Mouse (Mus musculus) stomach, postnatal 0 days (tissue): ENCODE measurements around the gene Fam219b.

Source experiments
- CTCF ChIP-seq: IDR thresholded peaks from 2 replicates; pipeline ENCODE4 v1.5.1; 2016; ENCODE audit warnings: antibody characterized with exemption, low read depth, mild to moderate bottlenecking, moderate library complexity
- EP300 ChIP-seq: optimal IDR thresholded peaks from 2 replicates; pipeline ENCODE3; 2016; ENCODE audit warnings: antibody characterized with exemption

DNA sequence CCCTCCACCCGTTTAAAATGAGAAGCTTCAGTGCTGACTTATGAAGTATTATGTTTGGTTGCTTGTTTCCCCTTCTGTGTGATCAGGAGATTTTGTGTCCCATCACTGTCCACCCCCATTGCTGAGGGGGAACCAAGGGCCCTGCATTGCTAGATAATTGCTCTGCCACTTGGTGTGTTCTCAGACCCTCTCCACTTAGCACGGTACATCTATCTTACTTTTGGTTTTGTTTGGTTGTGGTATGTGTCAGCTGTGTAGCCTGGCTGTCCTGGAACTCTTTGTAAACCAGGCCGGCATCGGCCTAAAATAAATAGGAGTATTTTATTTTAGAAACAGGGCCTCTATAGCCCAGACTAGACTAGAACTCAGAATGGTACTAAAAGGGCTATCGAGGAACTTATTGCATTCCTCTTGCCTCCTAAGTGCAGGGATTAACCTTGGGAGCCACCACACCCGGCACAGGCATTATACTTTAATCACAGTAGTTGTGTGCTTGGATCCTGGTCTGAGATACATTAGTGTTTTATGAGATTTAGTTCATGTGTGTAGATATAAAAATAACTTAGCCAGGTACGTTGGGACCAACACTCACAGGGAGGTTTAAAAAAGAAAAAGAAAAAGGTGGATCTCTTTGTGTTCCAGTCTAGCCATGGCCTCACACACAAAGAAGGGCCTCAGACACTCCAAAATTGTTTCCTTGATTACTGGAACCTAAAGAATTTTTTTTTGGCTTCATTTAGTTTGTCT, 15.0 kb upstream of the Fam219b start:
- TF ChIP-seq EP300 = no peak
- TF ChIP-seq CTCF = no peak
